Mouse (Mus musculus) G1E (cell line): Measurements from ENCODE around the gene Cops4.

Experiments used
- CTCF ChIP-seq: IDR thresholded peaks from 2 replicates; pipeline ENCODE4 v1.5.1; 2012; ENCODE audit warnings: low read depth, low read length, inconsistent platforms, mixed read lengths
- TAL1 ChIP-seq: conservative IDR thresholded peaks from 2 replicates; pipeline ENCODE4 v1.6.1; 2012; ENCODE audit warnings: low read depth, low read length, inconsistent platforms, mixed read lengths

- TF ChIP-seq CTCF: no peak
- no peak for TF ChIP-seq TAL1
Measured at GRCm38 (mm10) chr5:100518049-100519026, at the start of gene Cops4.
